Mouse (Mus musculus): ENCODE data around the gene Cyld. TPM values are rescaled to one million over a fixed set of nuclear protein-coding genes. Genes with fewer than 3 reads are reported as not detected.

Cyld gene
- polyA plus RNA-seq, 1 experiment from 2014 or later: 12.8 TPM

GRCm38 (mm10) chr8:88694291-88694690 lies 2.5 kb upstream of the Cyld start:
- no peak for ATAC-seq
- Histone ChIP-seq H3K9ac (ENCODE audit: low read depth, low read length) (no peak overlapping the region), H3K4me3 (ENCODE audit: low read length) (no peak overlapping the region), H3K4me1 (ENCODE audit: control insufficient read depth, insufficient read depth, low read length) (peaks cover 6% of the 10 kb centered on the region; the same call in 1 of the 2 replicates), H3K9me3 (ENCODE audit: control insufficient read depth, low read length) (no peaks in the 10 kb centered on the region), H3K27ac (ENCODE audit: low read length) (no peak overlapping the region), H3K36me3 (ENCODE audit: control insufficient read depth, insufficient read depth, low read length) (no peaks in the 10 kb centered on the region), H3K27me3 (replicated peaks; ENCODE audit: control insufficient read depth, insufficient read depth, low read length) (no peaks in the 10 kb centered on the region), H3K4me2 (ENCODE audit: low read depth, low read length) (no peak overlapping the region)
- WGBS: 64% methylated on average over 7 of the region's 7 CpGs

GRCm38 (mm10) chr8:88696228-88696627 lies 600 bp upstream of the Cyld start:
- ATAC-seq: peak; percentile 17
- WGBS: 15% methylated on average over 7 of the region's 7 CpGs

GRCm38 (mm10) chr8:88697642-88698031 lies 809 bp downstream of the Cyld start:
- Histone ChIP-seq H3K4me3 (ENCODE audit: low read length) (peak overlapping the region; percentile 99), H3K4me2 (ENCODE audit: low read depth, low read length) (peak overlapping the region; percentile 68), H3K27ac (ENCODE audit: low read length) (0 out of 2 replicates have a peak overlapping the region, but pooled peaks have one; percentile 83), H3K9ac (ENCODE audit: low read depth, low read length) (peak overlapping the region; percentile 96), H3K27me3 (replicated peaks; ENCODE audit: control insufficient read depth, insufficient read depth, low read length) (no peaks in the 10 kb centered on the region), H3K9me3 (ENCODE audit: control insufficient read depth, low read length) (no peaks in the 10 kb centered on the region), H3K36me3 (ENCODE audit: control insufficient read depth, insufficient read depth, low read length) (no peaks in the 10 kb centered on the region), H3K4me1 (ENCODE audit: control insufficient read depth, insufficient read depth, low read length) (peaks cover 6% of the 10 kb centered on the region; the same call in 1 of the 2 replicates)
- ATAC-seq: no peak
- WGBS: 8% methylated on average over 4 of the region's 4 CpGs

More at GRCm38 (mm10) chr8:88696228-88696627, 600 bp upstream of the Cyld start:
- Histone ChIP-seq H3K4me2 (ENCODE audit: low read depth, low read length) (peak overlapping the region; percentile 51), H3K27ac (ENCODE audit: low read length) (no peak overlapping the region), H3K4me3 (ENCODE audit: low read length) (peak overlapping the region; percentile 99), H3K9me3 (ENCODE audit: control insufficient read depth, low read length) (no peaks in the 10 kb centered on the region), H3K36me3 (ENCODE audit: control insufficient read depth, insufficient read depth, low read length) (no peaks in the 10 kb centered on the region), H3K27me3 (replicated peaks; ENCODE audit: control insufficient read depth, insufficient read depth, low read length) (no peaks in the 10 kb centered on the region), H3K4me1 (ENCODE audit: control insufficient read depth, insufficient read depth, low read length) (peaks cover 6% of the 10 kb centered on the region; the same call in 1 of the 2 replicates), H3K9ac (ENCODE audit: low read depth, low read length) (peak overlapping the region; percentile 14; the same call in 1 of the 2 replicates)

GRCm38 (mm10) chr8:88698048-88698447 lies 1.2 kb downstream of the Cyld start:
- Histone ChIP-seq H3K4me2 (ENCODE audit: low read depth, low read length) (peak overlapping the region; percentile 68), H3K4me1 (ENCODE audit: control insufficient read depth, insufficient read depth, low read length) (peaks cover 6% of the 10 kb centered on the region; the same call in 1 of the 2 replicates), H3K9ac (ENCODE audit: low read depth, low read length) (peak overlapping the region; percentile 96), H3K27me3 (replicated peaks; ENCODE audit: control insufficient read depth, insufficient read depth, low read length) (no peaks in the 10 kb centered on the region), H3K9me3 (ENCODE audit: control insufficient read depth, low read length) (no peaks in the 10 kb centered on the region), H3K36me3 (ENCODE audit: control insufficient read depth, insufficient read depth, low read length) (no peaks in the 10 kb centered on the region), H3K4me3 (ENCODE audit: low read length) (peak overlapping the region; percentile 99), H3K27ac (ENCODE audit: low read length) (no peak overlapping the region)
- WGBS: 40% methylated on average over 2 of the region's 2 CpGs
- ATAC-seq: no peak

GRCm38 (mm10) chr8:88701611-88702010 lies 4.8 kb downstream of the Cyld start:
- Histone ChIP-seq H3K4me1 (ENCODE audit: control insufficient read depth, insufficient read depth, low read length) (peaks cover 6% of the 10 kb centered on the region; the same call in 1 of the 2 replicates), H3K36me3 (ENCODE audit: control insufficient read depth, insufficient read depth, low read length) (no peaks in the 10 kb centered on the region), H3K9me3 (ENCODE audit: control insufficient read depth, low read length) (no peaks in the 10 kb centered on the region), H3K4me3 (ENCODE audit: low read length) (no peak overlapping the region), H3K27ac (ENCODE audit: low read length) (no peak overlapping the region), H3K9ac (ENCODE audit: low read depth, low read length) (no peak overlapping the region), H3K4me2 (ENCODE audit: low read depth, low read length) (no peak overlapping the region), H3K27me3 (replicated peaks; ENCODE audit: control insufficient read depth, insufficient read depth, low read length) (no peaks in the 10 kb centered on the region)
- ATAC-seq: no peak
- 24% methylated on average over 2 of the region's 2 CpGs for WGBS

GRCm38 (mm10) chr8:88702816-88703215 lies 6.0 kb downstream of the Cyld start:
- Histone ChIP-seq H3K4me1 (ENCODE audit: control insufficient read depth, insufficient read depth, low read length) (peaks cover 3% of the 10 kb centered on the region; the same call in 1 of the 2 replicates), H3K27ac (ENCODE audit: low read length) (no peak overlapping the region), H3K9ac (ENCODE audit: low read depth, low read length) (no peak overlapping the region), H3K4me2 (ENCODE audit: low read depth, low read length) (no peak overlapping the region), H3K27me3 (replicated peaks; ENCODE audit: control insufficient read depth, insufficient read depth, low read length) (no peaks in the 10 kb centered on the region), H3K9me3 (ENCODE audit: control insufficient read depth, low read length) (no peaks in the 10 kb centered on the region), H3K36me3 (ENCODE audit: control insufficient read depth, insufficient read depth, low read length) (0 out of 2 replicates have a peak, but pooled peaks cover under 1% of the 10 kb centered on the region), H3K4me3 (ENCODE audit: low read length) (no peak overlapping the region)
- WGBS: 73% methylated on average over 3 of the region's 3 CpGs
- no peak for ATAC-seq

GRCm38 (mm10) chr8:88723256-88723963 lies 26.6 kb downstream of the Cyld start:
- peak; percentile 82 for ATAC-seq
- Histone ChIP-seq H3K4me1 (ENCODE audit: control insufficient read depth, insufficient read depth, low read length) (no peaks in the 10 kb centered on the region), H3K9me3 (ENCODE audit: control insufficient read depth, low read length) (no peaks in the 10 kb centered on the region), H3K9ac (ENCODE audit: low read depth, low read length) (no peak overlapping the region), H3K4me2 (ENCODE audit: low read depth, low read length) (no peak overlapping the region), H3K36me3 (ENCODE audit: control insufficient read depth, insufficient read depth, low read length) (0 out of 2 replicates have a peak, but pooled peaks cover 2% of the 10 kb centered on the region), H3K27ac (ENCODE audit: low read length) (peak overlapping the region; percentile 29), H3K27me3 (replicated peaks; ENCODE audit: control insufficient read depth, insufficient read depth, low read length) (no peaks in the 10 kb centered on the region), H3K4me3 (ENCODE audit: low read length) (no peak overlapping the region)
- WGBS: 82% methylated on average over 2 of the region's 2 CpGs

GRCm38 (mm10) chr8:88755175-88755791 lies 58.5 kb downstream of the Cyld start:
- Histone ChIP-seq H3K36me3 (ENCODE audit: control insufficient read depth, insufficient read depth, low read length) (no peaks in the 10 kb centered on the region), H3K27ac (ENCODE audit: low read length) (no peak overlapping the region), H3K4me2 (ENCODE audit: low read depth, low read length) (peak overlapping the region; percentile 55), H3K27me3 (replicated peaks; ENCODE audit: control insufficient read depth, insufficient read depth, low read length) (no peaks in the 10 kb centered on the region), H3K9me3 (ENCODE audit: control insufficient read depth, low read length) (no peaks in the 10 kb centered on the region), H3K4me3 (ENCODE audit: low read length) (0 out of 2 replicates have a peak overlapping the region, but pooled peaks have one; percentile 19), H3K4me1 (ENCODE audit: control insufficient read depth, insufficient read depth, low read length) (0 out of 2 replicates have a peak, but pooled peaks cover 3% of the 10 kb centered on the region), H3K9ac (ENCODE audit: low read depth, low read length) (0 out of 2 replicates have a peak overlapping the region, but pooled peaks have one; percentile 25)
- peak; percentile 82 for ATAC-seq
- 2% methylated on average over 14 of the region's 14 CpGs for WGBS

- H3K4me3 ChIP-seq (ENCODE audit: low read length): no peak overlapping the region
- no peaks in the 10 kb centered on the region for H3K4me1 ChIP-seq (ENCODE audit: control insufficient read depth, insufficient read depth, low read length)
- no peaks in the 10 kb centered on the region for H3K27me3 ChIP-seq (replicated peaks; ENCODE audit: control insufficient read depth, insufficient read depth, low read length)
- H3K27ac ChIP-seq (ENCODE audit: low read length): no peak overlapping the region
- no peak overlapping the region for H3K4me2 ChIP-seq (ENCODE audit: low read depth, low read length)
- H3K9ac ChIP-seq (ENCODE audit: low read depth, low read length): no peak overlapping the region
- ATAC-seq: no peak
- 72% methylated on average over 12 of the region's 12 CpGs for WGBS
- H3K9me3 ChIP-seq (ENCODE audit: control insufficient read depth, low read length): no peaks in the 10 kb centered on the region
- H3K36me3 ChIP-seq (ENCODE audit: control insufficient read depth, insufficient read depth, low read length): no peaks in the 10 kb centered on the region
Measured at GRCm38 (mm10) chr8:88761980-88762379, 65.2 kb downstream of the Cyld start.
